Mouse (Mus musculus): ENCODE measurements around the gene Hnrnpa3.
"Not testable (repeated sequence)": the region's sequence is repeated elsewhere in the genome, so short reads cannot be mapped to it uniquely, and the experiment has no call there.

The Hnrnpa3 gene

DNA sequence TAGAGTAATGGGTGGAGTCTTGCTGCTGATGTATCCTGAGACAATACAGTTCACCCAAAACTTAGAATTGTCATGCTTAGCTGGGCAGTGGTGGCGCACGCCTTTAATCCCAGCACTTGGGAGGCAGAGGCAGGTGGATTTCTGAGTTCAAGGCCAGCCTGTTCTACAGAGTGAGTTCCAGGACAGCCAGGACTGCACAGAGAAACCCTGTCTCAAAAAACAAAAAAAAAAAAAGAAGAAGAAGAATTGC lies 22.1 kb upstream of the Hnrnpa3 start:
- not testable (repeated sequence) for DNase-seq (ENCODE audit: low read depth, low spot score)

GRCm38 (mm10) chr2:75637361-75637760 lies 21.7 kb upstream of the Hnrnpa3 start:
- no peak for DNase-seq (ENCODE audit: low read depth, low spot score)

DNA sequence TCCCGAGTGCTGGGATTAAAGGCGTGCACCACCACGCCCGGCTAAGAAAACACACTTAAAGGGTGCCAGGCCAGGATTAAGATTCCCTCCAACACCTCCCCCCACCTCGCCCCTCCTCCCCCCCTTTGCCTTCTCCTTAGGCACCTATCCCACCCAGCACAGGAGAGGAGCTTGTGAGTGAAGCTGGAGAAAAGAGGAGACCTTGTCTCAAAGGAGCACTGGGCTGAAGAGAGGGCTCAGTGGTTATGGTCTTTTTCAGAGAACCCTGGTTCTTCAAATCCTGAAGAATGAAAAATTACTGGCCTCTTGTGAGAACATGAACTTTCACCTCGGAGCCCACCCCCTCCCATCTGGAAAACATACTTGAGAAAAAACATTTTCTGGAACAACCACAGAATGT lies 21.2 kb upstream of the Hnrnpa3 start:
- not testable (repeated sequence) for DNase-seq (ENCODE audit: low read depth, low spot score)

- DNase-seq (ENCODE audit: low read depth, low spot score), result not testable (repeated sequence)
These were observed 19.5 kb upstream of the Hnrnpa3 start for GRCm38 (mm10) chr2:75639535-75639934.

DNA sequence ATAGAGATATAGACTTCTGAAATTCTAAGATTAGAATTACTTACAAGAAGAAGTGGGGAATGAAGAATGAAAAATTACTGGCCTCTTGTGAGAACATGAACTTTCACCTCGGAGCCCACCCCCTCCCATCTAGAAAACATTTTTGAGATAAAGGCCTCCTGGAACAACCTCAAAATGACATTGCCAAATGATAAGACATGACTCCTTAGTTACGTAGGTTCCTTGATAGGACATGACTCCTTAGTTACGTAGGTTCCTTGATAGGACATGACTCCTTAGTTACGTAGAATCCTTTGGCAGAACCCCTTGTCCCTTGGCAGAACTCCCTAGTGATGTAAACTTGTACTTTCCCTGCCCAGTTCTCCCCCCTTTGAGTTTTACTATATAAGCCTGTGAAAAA lies 16.7 kb upstream of the Hnrnpa3 start:
- DNase-seq (ENCODE audit: low read depth, low spot score), result not testable (repeated sequence)

- peak; percentile 98 for DNase-seq (ENCODE audit: low read depth, low spot score)
These were observed 16.1 kb upstream of the Hnrnpa3 start for GRCm38 (mm10) chr2:75642795-75643550.

DNA sequence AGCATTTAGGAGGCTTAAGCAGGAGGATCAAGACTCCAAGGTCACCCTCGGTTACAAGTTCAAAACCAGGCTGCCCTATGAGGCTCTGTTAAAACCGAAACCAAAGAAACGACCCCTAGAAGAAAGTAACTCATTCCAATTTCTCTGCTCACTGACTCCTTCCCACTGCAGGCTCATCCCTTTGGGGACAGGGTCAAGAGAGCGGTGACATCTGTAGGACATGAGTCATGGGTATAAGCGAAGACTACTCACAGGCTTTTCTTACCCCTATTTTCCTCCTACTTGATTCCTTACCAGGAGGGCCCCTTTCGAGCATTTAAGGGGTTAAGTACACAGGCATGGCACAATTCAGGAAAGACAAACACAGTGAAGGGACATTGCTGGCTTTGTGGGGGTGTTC lies 15.1 kb upstream of the Hnrnpa3 start:
- DNase-seq (ENCODE audit: low read depth, low spot score), result no peak

DNA sequence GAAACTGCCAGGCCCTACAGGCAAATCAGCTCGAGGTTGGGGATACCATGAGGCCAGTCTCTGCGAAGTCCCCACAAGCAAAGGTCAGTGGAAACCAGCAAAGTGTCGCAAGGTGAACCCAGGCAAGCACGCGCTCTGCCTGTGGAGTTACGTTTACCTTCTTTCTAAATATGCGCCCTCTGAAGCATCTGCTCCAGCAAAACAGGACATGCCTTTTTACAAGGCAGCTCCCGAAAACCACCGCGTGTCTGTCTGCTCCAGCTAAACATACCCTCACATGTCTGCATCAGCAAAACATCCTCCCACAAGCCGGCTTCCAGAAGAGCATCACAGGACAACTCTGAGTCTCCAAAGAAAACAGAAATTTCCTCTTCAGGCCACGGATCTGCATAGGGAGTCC lies 13.8 kb upstream of the Hnrnpa3 start:
- no peak for DNase-seq (ENCODE audit: low read depth, low spot score)

DNA sequence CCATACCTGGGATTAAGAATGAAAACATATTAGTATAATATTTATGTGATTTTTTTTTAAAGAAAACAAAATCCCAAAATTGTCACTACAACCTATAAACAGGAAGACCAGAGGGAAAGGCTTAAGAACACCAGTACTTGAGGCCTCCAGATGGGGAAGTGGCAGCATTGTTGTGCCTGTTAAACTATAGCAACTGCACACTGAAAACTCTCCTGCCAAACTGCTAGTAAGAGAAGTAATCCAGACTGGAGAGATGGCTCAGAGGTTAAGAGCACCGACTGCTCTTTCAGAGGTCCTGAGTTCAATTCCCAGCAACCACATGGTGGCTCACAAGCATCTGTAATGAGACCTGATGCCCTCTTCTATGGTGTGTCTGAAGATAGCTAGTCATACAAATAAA lies 8.6 kb upstream of the Hnrnpa3 start:
- no peak for DNase-seq (ENCODE audit: low read depth, low spot score)

DNA sequence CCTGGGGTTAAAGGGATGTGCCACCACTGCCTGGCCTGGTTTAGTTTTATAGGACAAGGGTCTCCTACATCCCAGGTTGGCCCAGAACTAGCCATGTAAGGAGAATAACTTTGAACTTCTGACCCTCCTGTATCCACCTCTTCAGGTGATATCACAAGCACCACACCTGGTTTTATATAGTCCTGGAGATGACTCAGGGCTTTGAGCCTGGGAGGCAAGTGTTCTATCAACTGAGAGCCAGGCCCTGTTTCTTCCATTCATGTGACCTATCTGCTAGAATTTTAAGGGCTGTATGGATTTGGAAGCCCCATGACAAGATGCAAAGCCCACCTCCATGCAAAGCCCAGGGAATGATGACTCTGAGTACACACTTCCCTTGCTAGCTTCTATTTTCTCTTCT lies 5.9 kb upstream of the Hnrnpa3 start:
- DNase-seq (ENCODE audit: low read depth, low spot score), result no peak

DNA sequence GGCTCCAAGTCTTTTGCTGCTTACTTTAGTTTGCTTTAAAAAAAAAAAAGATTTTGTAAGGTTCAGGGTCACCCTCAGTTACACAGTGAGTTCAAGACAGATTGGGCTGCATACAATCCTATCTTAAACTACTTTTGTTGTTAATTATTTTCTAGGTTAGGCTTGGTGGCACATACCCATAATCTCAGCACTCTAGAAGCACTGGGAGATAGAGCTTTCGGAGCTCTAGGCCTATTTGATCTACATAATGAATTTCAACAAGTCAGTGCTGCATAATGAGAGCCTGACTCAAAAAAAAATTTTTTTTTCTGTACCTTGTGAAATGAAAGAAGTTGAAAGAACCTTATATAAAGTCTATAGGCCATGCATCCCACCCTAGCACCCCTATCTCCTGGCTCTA lies 4.4 kb upstream of the Hnrnpa3 start:
- DNase-seq (ENCODE audit: low read depth, low spot score), result no peak

- no peak for DNase-seq (ENCODE audit: low read depth, low spot score)
These were observed 2.1 kb upstream of the Hnrnpa3 start for GRCm38 (mm10) chr2:75656924-75657323.

DNA sequence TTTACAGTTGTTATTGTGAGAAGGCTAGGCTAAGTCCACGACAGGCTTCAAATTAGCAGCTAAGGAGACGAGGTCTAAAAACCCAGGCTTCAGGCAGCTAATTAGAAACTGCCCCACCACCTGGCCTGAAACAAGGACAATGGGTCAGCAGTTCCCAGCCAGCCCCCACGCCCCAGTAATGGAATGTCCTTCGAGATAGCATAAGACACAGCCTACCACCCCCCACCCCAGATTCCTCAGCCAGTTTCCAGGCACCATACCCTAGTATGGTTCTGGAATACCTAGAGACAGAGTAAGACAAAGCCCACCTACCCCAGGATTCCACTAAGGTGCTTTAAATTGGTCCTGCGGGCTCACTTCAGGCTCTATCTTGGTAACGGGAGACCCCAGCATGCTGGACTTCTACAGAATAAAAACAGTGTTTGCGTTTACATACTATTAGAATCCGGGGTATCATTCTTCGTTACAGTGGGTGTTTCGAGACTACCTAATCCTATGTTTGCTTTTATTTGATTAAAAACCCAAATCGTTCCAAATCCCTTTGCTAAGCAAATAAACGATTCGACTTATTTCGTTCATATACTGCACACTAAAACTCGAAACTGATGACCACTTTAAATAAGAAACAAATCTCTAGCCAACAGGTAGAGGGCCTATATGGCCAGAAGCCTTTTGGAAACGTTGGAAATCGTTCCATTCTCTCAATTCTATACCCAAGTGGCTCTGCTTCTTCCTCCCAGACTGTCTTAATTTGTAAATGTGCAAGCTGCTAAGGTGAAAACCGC lies 962 bp upstream of the Hnrnpa3 start:
- DNase-seq (ENCODE audit: low read depth, low spot score), result peak; percentile 61

DNA sequence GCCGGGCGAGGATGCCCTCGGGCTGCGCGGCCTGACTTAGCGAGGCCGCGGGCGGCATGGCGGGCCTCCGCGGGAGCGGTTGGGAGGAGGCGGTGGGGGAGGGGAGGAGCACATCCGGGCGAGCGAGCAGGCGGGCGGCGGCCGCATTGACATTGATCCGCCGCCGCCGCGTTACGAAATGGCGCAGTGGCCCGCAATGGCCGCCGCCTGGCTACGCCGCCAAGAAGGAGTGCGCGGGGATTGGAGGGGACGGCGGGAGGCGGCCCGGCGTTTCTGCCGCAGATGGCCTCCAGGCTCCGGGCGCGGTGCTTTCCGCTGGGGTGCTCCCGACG lies 534 bp downstream of the Hnrnpa3 start:
- peak; percentile 76 for DNase-seq (ENCODE audit: low read depth, low spot score)

DNA sequence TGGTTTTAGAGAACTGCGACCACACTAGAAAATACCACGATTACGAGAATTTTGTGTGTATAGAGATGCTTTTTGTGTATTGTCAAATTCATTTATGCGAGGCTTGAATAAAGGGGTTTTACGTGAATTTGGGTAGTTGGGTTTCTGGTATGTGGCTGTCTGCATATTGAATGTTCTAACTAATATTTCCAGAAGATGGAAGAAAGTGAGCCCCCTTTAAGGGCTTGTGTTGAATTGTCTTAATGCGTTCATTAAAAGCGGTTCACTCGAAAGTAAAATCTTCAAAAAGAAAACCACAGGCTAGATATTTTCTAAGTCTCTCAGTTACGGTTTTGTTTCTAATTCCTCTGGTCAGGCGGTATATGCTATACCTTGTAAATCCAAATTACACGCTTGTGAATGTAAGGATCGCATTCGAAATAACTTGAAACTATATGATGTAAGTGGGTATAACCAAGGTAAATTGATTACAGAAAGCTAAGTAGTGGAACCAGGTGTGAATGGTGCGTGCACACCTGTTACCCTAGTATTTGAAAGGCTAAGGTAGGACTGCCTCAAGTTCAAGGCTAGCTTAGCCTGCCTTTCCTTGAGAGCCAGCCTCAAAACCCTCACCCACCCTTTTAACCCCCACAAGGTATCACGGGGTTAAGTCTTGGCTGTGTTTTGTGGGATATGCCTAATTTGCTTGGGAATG lies 1.3 kb downstream of the Hnrnpa3 start:
- peak; percentile 36 for DNase-seq (ENCODE audit: low read depth, low spot score)

- no peak for DNase-seq (ENCODE audit: low read depth, low spot score)
These were observed 2.0 kb downstream of the Hnrnpa3 start for GRCm38 (mm10) chr2:75661106-75661505.

GRCm38 (mm10) chr2:75669491-75670445 lies 10.7 kb downstream of the Hnrnpa3 start:
- DNase-seq (ENCODE audit: low read depth, low spot score), result peak; percentile 60

DNA sequence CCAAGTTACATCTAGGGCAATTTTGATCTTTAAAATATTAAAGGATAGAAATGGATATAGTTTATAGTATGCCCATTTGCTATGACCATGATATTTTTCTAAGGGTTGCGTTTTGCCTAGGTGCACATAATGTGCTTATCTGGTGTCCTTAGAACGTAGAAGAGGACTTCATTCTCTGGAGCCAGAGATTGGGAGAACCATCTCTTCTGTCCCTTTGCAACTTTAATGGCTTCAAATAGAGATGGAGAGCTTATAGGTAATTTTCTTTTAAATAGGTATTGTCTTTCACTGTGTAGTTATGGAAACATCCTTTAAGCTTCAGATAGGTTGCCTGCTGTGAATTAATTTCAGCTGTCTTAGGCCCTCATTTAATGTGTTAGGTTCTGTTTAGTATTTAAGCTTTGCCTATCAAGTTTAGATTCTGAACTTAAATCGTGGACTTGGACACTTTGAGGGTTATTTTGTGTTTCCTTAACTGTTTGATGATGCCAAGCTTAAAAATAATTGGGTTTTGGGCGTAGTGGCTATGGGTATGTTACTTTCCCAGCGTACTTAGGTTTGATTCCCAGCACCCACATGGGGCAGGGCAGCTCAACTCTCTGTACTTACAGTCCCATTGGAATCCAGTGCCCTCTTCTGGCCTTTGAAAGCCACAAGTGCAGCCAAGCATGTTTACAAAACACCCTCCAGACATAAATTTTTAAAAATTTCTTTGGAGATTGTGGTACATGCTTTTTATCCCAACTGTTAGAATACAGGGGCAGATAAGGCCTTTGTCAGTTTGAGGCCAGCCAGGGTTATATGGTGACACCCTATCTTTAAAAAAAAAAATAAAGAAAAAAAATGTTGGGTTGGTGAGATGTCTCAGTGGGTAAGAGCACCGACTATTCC lies 11.6 kb downstream of the Hnrnpa3 start:
- peak; percentile 52 for DNase-seq (ENCODE audit: low read depth, low spot score)

DNA sequence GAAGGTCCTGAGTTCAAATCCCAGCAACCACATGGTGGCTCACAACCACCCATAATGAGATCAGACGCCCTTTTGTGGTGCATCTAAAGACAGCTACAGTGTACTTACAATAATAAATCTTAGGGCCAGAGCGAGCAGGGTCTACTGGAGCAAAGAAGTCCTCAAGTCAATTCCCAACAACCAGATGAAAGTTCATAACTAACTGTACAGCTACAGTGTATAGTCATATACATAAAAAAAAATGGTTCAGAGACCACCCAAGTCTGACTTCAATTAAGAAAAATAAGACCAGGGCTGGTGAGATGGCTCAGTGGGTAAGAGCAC lies 12.2 kb downstream of the Hnrnpa3 start:
- DNase-seq (ENCODE audit: low read depth, low spot score), result no peak

- no peak for DNase-seq (ENCODE audit: low read depth, low spot score)
These were observed 13.5 kb downstream of the Hnrnpa3 start for GRCm38 (mm10) chr2:75672561-75672960.

DNA sequence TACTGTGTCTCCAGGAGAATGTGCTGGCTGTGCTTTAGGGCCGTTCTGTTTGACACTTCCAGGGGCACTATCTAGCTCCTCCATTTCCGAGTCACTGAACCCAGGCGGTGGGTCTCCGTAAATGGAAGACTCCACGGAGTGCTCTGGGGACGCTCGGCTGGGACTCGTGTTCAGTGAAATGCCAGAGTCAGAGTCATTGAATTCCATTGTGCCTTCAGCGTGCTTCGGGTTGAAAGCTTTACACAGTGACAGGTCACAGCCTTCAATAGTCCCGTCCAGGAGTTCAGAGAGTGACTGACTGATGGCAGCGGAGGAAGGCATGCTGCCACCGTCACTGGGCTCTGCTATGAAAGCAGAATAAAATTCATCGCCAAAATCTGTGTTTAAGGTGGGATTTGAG lies 17.5 kb downstream of the Hnrnpa3 start:
- no peak for DNase-seq (ENCODE audit: low read depth, low spot score)
